7 mouse cellular contexts compared by ENCODE assay signal in the genomic region with DNA sequence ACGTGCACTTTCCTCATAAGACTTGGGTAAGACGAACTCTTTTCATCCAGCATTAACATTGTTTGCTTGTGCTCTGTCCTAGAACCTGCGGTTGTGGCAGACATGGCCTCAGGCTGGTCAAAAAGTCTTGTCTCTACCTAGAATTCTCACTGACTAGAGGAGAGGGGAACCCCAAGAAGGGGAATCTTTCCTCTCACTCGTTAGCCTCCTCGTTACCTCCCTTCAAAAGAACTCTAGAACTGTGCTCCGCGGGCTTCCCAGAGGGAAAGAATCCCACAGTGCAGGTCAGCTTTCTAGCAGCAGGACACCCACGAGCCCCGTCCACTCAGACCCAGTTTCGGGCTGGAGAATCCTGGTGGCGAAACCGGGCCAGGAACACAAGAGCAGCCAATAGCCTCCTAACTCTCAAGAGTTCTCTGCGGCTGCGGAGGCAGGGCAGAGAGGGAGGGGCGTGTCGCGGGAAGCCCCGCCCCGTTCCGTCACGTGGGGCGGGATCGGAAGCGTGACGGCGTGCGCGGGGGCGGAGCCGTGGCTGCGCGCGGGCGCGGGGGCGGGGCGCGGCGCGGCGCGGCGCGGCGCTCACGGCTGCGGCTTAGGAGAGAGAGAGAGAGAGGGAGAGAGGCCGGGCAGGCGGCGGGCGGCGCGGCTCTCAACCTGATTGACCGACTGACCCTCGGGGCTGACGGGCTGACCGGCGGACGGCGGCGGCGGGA. TPM values are rescaled to one million over a fixed set of nuclear protein-coding genes. Genes with fewer than 3 reads are reported as not detected.
A peak's percentile ranks its signal among the peaks of the same experiment; 100 is the strongest.
DNase-seq lines count a peak whose midpoint lies in the region; ATAC-seq lines count a peak whose summit lies in the region.

A gene (plus strand): TSS at position 553 of the 713 bp plus-strand sequence.

- H3K9ac ChIP-seq in intestine, embryonic 15.5 days: peak within 1 kb of the TSS; percentile 92

- H3K4me1 ChIP-seq in intestine, embryonic 15.5 days (replicated peaks): peaks cover 13% of the 10 kb centered on the region
- H3K4me1 ChIP-seq in midbrain, embryonic 10.5 days: peaks cover 32% of the 10 kb centered on the region

- peak within 1 kb of the TSS; percentile 90 for H3K27ac ChIP-seq in intestine, embryonic 15.5 days
- H3K27ac ChIP-seq in midbrain, embryonic 10.5 days (replicated peaks): peak within 1 kb of the TSS; percentile 97

- intact Hi-C loops in gastrocnemius, postnatal 36 days (cut with DNase I): loop anchor here (2.0 kb wide), 1 partner anchor 74 kb away; no protein-coding TSS in a partner anchor
- intact Hi-C loops in left cerebral cortex, postnatal 25 days (cut with DNase I): loop anchor here (2.0 to 5.0 kb wide), 2 partner anchors 74 to 162 kb away; no protein-coding TSS in a partner anchor

- H3K9me3 ChIP-seq in intestine, embryonic 15.5 days: no peaks in the 10 kb centered on the region
- H3K9me3 ChIP-seq in midbrain, embryonic 10.5 days (replicated peaks): 0 out of 2 replicates have a peak, but pooled peaks cover 4% of the 10 kb centered on the region

- ATAC-seq in intestine, embryonic 15.5 days: peak; percentile 97

- 3% methylated on average over 32 of the region's 62 CpGs for WGBS in intestine, embryonic 15.5 days
- WGBS in midbrain, embryonic 10.5 days: 1% methylated on average over 56 of the region's 62 CpGs

- DNase-seq in adrenal gland, adult 2 months: peak; percentile 96
- peak; percentile 83 for DNase-seq in embryo, embryonic 11.5 days (ENCODE audit: low read depth, low spot score)
- peak; percentile 91 to 95 for DNase-seq in gastrocnemius, postnatal 36 days
- DNase-seq in left cerebral cortex, postnatal 25 days (ENCODE audit: low spot score in 2 of 2): peak; percentile 95 to 96
- DNase-seq in midbrain, embryonic 10.5 days (ENCODE audit: low spot score): peak; percentile 91
- DNase-seq in right cerebral cortex, postnatal 4 days: peak; percentile 92

- no peaks in the 10 kb centered on the region for H3K36me3 ChIP-seq in intestine, embryonic 15.5 days
- H3K36me3 ChIP-seq in midbrain, embryonic 10.5 days: no peaks in the 10 kb centered on the region

- H3K4me3 ChIP-seq in intestine, embryonic 15.5 days (replicated peaks): peak within 1 kb of the TSS; percentile 91
- H3K4me3 ChIP-seq in midbrain, embryonic 10.5 days: peak within 1 kb of the TSS; percentile 91

- peak within 1 kb of the TSS; percentile 64 for H3K4me2 ChIP-seq in intestine, embryonic 15.5 days (replicated peaks)

- H3K27me3 ChIP-seq in intestine, embryonic 15.5 days (replicated peaks): no peaks in the 10 kb centered on the region
- no peaks in the 10 kb centered on the region for H3K27me3 ChIP-seq in midbrain, embryonic 10.5 days (ENCODE audit: low read depth, poor library complexity, severe bottlenecking)

RNA-seq across cellular contexts. Expression of the gene that starts here (rescaled TPM):
- total RNA-seq in adrenal gland, adult 2 months (2021): 10 to 100 TPM; 16.3 to 18.7 TPM
- polyA plus RNA-seq in adrenal gland, adult 2 months (2012; rRNA removed): 3.2 and 3.8 TPM in 2 replicates
- total RNA-seq in gastrocnemius, postnatal 36 days (2021): 1 to 10 TPM; 1.7 TPM
- 34.5 and 37.0 TPM in 2 replicates for polyA plus RNA-seq in intestine, embryonic 15.5 days (2015; fragmentation: Nextera tagmentation; extraction: Ambion mirVana)
- 10 to 100 TPM; 24.1 to 25.1 TPM for total RNA-seq in left cerebral cortex, postnatal 25 days (2021)
- 34.2 and 34.7 TPM in 2 replicates for polyA plus RNA-seq in midbrain, embryonic 10.5 days (2016; fragmentation: Nextera tagmentation; extraction: Ambion mirVana)

Comparison
In these comparisons a context has a peak if more than half of its experiments do, and no peak if none do; other contexts are left out.
1. Peak in every context shown above with its lines: DNase-seq, ATAC-seq, H3K4me3 ChIP-seq and H3K27ac ChIP-seq.
2. RNA of the gene that starts here (total RNA-seq): 24.1 to 25.1 TPM in left cerebral cortex, postnatal 25 days and 16.3 to 18.7 TPM in adrenal gland, adult 2 months; 1.7 TPM in gastrocnemius, postnatal 36 days; every median in the first group is over 4 times any median in the second.